Mouse (Mus musculus): ENCODE measurements at regions not wholly inside any gene's neighbourhood (a gene's known extent, or its start where the extent isn't known, plus 50 kb on each side); places are given as distances from the start of the nearest gene placed in this dataset.
"Not testable (repeated sequence)": the region's sequence is repeated elsewhere in the genome, so short reads cannot be mapped to it uniquely, and the experiment has no call there.

DNA sequence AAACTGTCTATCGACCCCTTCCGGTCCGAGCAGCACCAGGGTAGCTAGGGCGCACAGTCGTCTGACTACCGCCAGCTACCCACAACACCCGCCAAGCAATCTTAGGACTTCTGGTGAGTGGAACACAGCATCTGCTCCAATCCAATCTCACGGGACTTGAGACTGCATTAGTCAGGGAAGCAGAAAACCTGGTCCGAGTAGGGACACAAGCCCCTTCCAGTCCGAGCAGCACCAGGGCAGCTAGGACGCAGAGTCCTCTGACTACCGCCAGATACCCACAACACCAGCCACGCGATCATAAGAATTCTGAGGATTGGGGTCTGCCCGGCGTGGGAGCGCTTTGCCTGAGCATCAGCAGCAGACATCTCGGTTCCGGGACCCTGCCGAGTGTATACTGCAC lies 79.6 kb downstream of the Gm10715 start:
- DNase-seq (ENCODE audit: extremely low read depth, low read depth), result not testable (repeated sequence)

- no peak for DNase-seq (ENCODE audit: extremely low read depth, low read depth)
Measured at GRCm38 (mm10) chr9:3161181-3161580, 124.5 kb downstream of the Gm10715 start.

DNA sequence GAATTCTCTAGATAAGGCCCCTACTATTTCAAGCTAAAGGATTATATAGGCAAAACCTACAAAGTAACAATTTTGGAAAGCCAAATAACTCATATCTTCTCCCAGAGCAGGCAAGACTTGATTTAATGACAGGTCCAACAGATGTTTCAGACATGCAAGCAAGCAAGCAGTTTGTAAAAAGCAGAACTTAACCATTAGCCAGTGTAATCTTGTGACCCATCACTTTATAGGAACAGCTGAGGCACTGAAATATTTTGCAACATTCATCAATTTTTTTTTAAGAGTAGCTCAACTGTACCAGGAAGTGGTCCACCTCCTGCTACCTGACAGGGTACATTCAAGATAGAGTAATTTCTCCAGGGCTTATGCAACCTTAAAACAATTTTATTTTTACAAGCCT lies 147.7 kb downstream of the Gm10715 start:
- DNase-seq (ENCODE audit: extremely low read depth, low read depth), result no peak

DNA sequence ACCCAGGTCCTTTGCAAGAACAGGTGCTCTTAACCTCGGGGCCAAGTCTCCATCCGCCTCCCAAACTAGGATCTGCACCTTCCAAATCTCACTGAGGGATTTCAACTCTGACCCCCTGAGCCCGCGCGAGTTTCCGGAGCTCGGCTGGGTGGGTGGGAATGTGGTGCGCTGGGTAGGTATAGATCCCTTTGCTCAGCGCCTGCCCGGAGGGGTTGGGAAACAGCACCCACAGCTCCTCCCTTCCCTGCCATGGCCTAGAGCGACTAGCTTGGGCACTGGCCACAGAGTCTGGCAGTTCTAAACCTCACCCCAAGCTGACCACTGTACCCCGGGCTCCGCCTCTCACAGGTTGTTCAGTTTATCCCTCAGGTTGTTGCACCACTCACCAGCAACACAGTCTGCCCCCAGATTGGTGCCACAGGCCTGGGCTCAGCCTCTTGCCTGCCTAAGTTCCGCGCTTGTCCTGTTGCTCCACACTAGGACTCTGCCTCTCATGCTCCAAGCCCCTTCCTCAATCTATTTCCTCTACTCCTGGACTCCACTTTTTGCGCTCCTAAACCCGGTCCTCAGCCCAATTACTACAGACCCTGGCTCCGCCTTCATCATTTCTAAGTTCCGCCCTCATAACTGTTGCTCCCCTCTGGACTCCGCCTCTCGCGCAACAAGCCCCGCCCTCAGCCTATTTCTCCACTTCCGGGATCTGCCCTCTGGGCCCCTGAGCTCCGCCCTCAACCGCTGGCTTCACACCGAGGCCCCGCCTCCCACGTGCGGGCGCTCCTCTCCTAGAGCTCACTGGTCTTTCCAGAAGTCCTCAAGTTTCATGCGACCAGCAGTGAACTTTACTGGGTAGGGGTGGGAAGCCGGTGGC lies 135.6 kb upstream of the Alkbh8 start:
- no peak for DNase-seq (ENCODE audit: extremely low read depth, low read depth)

GRCm38 (mm10) chr9:3200019-3200347 lies 135.0 kb upstream of the Alkbh8 start:
- DNase-seq (ENCODE audit: extremely low read depth, low read depth), result not testable (repeated sequence)

GRCm38 (mm10) chr9:3208120-3208519 lies 126.8 kb upstream of the Alkbh8 start:
- DNase-seq (ENCODE audit: extremely low read depth, low read depth), result not testable (repeated sequence)

- DNase-seq (ENCODE audit: extremely low read depth, low read depth), result peak; percentile 94
Measured at GRCm38 (mm10) chr9:3258396-3259300, 76.3 kb upstream of the Alkbh8 start.

DNA sequence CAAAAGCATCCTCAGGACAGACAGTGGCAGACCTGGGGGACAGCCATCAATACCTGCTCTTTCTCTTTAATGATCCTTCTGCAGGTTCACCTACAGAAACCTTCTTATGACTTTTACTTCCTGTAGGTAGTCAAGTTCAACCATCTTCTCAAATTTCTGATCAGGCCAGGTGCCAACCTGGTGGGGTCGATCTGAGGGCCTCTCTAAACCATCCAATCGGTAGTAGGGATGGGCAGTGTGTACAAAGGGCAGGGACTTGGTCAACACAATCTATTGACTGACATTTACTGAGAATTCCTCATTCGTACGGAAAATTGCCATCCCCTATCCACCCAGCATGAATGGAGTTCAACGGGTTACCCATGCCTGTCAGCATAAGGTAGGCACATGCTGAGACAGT lies 74.8 kb upstream of the Alkbh8 start:
- DNase-seq (ENCODE audit: extremely low read depth, low read depth), result peak; percentile 35

DNA sequence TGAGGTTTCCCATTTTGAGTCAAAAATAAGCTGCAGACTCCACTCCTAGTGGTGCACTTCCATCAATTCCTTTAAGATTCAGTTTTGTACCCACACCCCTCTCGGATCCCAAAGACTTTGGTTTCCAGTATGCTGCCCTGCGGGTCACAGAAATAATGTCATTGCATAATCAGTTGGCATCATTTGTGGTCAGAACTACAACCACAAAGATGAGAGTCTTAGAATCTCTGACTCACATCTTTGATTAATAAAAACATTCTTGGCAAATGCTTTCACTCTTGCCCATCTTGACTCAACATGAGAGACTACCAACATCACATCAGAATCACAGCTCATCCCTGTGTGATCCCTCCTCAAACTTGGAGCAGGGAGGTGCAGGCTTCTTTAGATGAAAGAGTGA lies 74.1 kb upstream of the Alkbh8 start:
- no peak for DNase-seq (ENCODE audit: extremely low read depth, low read depth)

DNA sequence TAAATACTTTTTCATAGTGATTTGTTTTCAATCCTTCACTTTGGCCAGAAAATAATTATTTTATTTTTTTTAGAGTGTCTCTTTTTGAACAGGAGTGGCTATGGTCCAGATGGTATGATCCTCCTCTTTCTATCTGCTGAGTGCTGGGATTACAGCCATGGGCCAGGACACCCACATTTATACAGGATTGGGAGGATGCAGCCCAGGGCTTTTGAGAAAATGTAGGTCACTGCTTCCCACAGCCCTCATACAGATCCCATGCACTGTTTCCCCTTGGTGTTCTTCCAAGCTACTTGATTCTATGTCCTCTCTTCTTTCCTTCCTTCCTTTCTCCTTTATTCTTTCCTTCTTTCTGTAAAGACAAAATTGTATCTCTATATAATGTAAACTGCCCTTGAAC lies 70.5 kb upstream of the Alkbh8 start:
- DNase-seq (ENCODE audit: extremely low read depth, low read depth), result no peak

DNA sequence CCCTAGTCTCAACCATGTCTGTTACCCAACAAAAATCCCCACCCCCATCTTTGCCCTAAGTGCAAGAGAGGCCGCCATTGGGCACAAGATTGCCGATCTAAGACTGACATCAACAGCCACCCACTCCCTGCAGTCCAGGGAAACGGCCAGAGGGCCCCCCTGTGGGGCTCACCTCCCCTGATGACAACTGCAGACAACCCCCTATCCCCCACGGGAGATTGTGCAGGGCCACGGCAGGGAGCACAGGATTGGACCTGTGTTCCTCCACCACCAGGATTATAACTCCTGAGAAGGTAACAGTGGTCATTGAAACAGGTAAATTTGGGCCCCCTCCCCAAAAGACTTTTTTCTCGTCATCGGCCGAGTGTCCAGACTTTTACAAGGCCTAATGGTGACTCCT lies 54.4 kb upstream of the Alkbh8 start:
- not testable (repeated sequence) for DNase-seq (ENCODE audit: extremely low read depth, low read depth)

- not testable (repeated sequence) for DNase-seq (ENCODE audit: extremely low read depth, low read depth)
Measured at GRCm38 (mm10) chr9:3281906-3282305, 53.0 kb upstream of the Alkbh8 start.

DNA sequence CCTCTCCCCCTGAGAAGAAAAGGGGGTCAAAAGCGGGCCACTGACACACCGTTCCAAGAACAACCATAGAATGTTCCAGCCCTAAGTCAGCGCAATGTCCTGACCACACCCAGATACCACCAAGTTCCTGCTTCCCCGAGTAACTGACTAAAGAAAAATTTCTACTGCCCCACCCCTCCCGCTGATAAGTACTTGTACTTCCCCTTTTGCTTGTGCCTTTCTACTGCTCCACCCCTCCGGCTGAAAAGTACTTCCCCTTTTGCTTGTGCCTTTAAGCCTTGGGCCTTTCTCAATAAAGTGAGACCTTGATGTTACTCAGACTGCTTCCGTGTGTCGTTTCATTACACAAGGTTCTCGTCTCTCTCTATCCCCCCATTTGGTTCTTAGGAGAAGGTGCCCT lies 51.6 kb upstream of the Alkbh8 start:
- peak; percentile 50 for DNase-seq (ENCODE audit: extremely low read depth, low read depth)

Measured in MEL-GATA-1-ER (cell line).